ENCODE assay signal across 24 mouse cellular contexts in genomic region chr12:37942163-37942562, GRCm38 (mm10).
"Had no signal": no experiment of that assay in that cellular context is flagged by ENCODE, and none has a peak within 500 bp of the region (broad histone marks: within the 10 kb centered on the region; RNA-seq: fewer than 3 reads in every experiment).

No protein-coding gene starts in this region.

- ATAC-seq: forebrain, embryonic 16.5 days; hindbrain, postnatal 0 days; liver, embryonic 12.5 days had no signal

- H3K27ac ChIP-seq: gastrocnemius, adult 2 months; heart, adult 2 months; heart, embryonic 13.5 days; heart, embryonic 15.5 days; hindbrain, embryonic 13.5 days; hindbrain, embryonic 15.5 days; hindbrain, postnatal 0 days; limb, embryonic 13.5 days; limb, embryonic 15.5 days; liver, embryonic 12.5 days; liver, embryonic 14.5 days had no signal

- H3K9ac ChIP-seq: heart, embryonic 13.5 days; heart, embryonic 15.5 days; hindbrain, embryonic 13.5 days; hindbrain, embryonic 15.5 days; limb, embryonic 13.5 days; limb, embryonic 15.5 days; liver, embryonic 12.5 days; liver, embryonic 14.5 days had no signal

- H3K4me3 ChIP-seq: gastrocnemius, adult 2 months; heart, adult 2 months; heart, embryonic 13.5 days; heart, embryonic 15.5 days; hindbrain, embryonic 13.5 days; hindbrain, embryonic 15.5 days; limb, embryonic 13.5 days; limb, embryonic 15.5 days; liver, embryonic 12.5 days had no signal

- H3K4me1 ChIP-seq: heart, embryonic 13.5 days; heart, embryonic 15.5 days; hindbrain, embryonic 13.5 days; hindbrain, embryonic 15.5 days; limb, embryonic 13.5 days; limb, embryonic 15.5 days; liver, embryonic 12.5 days had no signal

- H3K9me3 ChIP-seq: heart, embryonic 13.5 days; heart, embryonic 15.5 days; hindbrain, embryonic 13.5 days; hindbrain, embryonic 15.5 days; limb, embryonic 13.5 days; limb, embryonic 15.5 days; liver, embryonic 12.5 days had no signal

- DNase-seq: gastrocnemius, adult 2 months; gastrocnemius, postnatal 14 days; gastrocnemius, postnatal 36 days; heart, adult 11 months; heart, adult 2 months; heart, postnatal 14 days; heart, postnatal 36 days; kidney, postnatal 10 days; kidney, postnatal 25 days; kidney, postnatal 4 days; layer of hippocampus, adult 9-11 months; layer of hippocampus, postnatal 36 days; left cerebral cortex, postnatal 4 days had no signal

- H3K27me3 ChIP-seq: heart, embryonic 13.5 days; heart, embryonic 15.5 days; hindbrain, embryonic 13.5 days; hindbrain, embryonic 15.5 days; limb, embryonic 13.5 days; limb, embryonic 15.5 days; liver, embryonic 12.5 days had no signal

- H3K4me2 ChIP-seq: heart, embryonic 11.5 days; heart, embryonic 13.5 days; heart, embryonic 15.5 days; hindbrain, embryonic 13.5 days; hindbrain, embryonic 15.5 days; limb, embryonic 13.5 days; limb, embryonic 15.5 days; liver, embryonic 12.5 days had no signal

- H3K36me3 ChIP-seq: heart, embryonic 13.5 days; heart, embryonic 15.5 days; hindbrain, embryonic 13.5 days; hindbrain, embryonic 15.5 days; limb, embryonic 13.5 days; limb, embryonic 15.5 days; liver, embryonic 12.5 days had no signal
